ENCODE assay signal across 8 mouse cellular contexts in the genomic region with DNA sequence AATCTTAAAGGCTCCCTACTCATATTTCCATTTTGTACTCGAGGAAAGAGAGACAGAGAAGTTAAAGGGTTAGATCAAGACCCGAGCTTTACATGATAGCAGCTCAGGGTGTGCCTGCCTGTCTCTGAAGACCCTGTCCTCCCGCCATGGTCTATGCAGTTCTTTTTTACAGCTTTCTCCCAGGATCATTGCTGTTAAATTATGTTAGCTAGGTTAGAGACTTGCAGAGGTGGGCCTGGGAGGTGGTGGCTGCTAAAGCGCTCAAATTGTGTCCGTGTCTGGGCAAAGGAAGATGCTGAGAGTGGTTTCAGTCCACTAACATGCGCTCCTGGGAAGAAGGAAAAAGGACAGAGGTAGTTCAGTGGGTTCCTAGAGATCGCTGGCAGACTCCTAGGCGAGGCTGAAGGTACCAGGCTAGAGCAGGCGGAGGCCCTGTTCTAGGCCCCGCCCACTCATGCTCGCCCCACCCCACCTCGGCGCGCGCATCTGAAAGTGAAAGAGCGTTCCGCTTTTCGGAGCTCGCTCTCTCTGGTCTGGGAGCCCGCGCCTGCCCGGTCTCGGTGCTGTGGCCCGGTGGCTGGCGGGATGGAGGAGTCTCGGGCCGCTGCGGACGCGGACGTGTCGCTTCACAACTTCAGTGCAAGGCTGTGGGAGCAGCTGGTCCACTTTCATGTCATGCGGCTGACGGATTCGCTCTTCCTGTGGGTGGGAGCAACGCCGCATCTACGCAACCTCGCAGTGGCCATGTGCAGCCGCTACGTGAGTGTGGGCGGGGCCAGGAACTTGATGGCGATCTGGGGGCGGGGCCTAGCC. TPM values are rescaled to one million over a fixed set of nuclear protein-coding genes. Genes with fewer than 3 reads are reported as not detected.
DNase-seq lines count a peak whose midpoint lies in the region; ATAC-seq and TF ChIP-seq lines count a peak whose summit lies in the region.

Gene Psmg4, plus strand, starts transcription at position 474 of the 813 bp plus-strand sequence.

- no peaks in the 10 kb centered on the region for H3K9me3 ChIP-seq in embryonic facial prominence, embryonic 15.5 days (replicated peaks)
- H3K9me3 ChIP-seq in limb, embryonic 13.5 days, result peaks cover 6% of the 10 kb centered on the region; the same call in 1 of the 2 replicates
- no peaks in the 10 kb centered on the region for H3K9me3 ChIP-seq in midbrain, embryonic 15.5 days

- peak within 1 kb of the TSS; percentile 97 for H3K27ac ChIP-seq in bone marrow, adult 2 months (ENCODE audit: control insufficient read depth, insufficient read depth, low read depth, low read length, poor library complexity)
- peak within 1 kb of the TSS; percentile 97 for H3K27ac ChIP-seq in embryonic facial prominence, embryonic 15.5 days (replicated peaks)
- peak within 1 kb of the TSS; percentile 90 for H3K27ac ChIP-seq in limb, embryonic 13.5 days
- peak within 1 kb of the TSS; percentile 95 for H3K27ac ChIP-seq in midbrain, embryonic 15.5 days

- TF ChIP-seq POLR2A in bone marrow, adult 2 months (IDR thresholded peaks at IDR 0.05; ENCODE audit: borderline replicate concordance, control insufficient read depth, low read depth, low read length), result peak; percentile 70; the same call in 1 of the 2 replicates

- H3K4me2 ChIP-seq in embryonic facial prominence, embryonic 15.5 days (replicated peaks), result peak within 1 kb of the TSS; percentile 74
- H3K4me2 ChIP-seq in limb, embryonic 13.5 days (replicated peaks), result peak within 1 kb of the TSS; percentile 71
- H3K4me2 ChIP-seq in midbrain, embryonic 15.5 days, result peak within 1 kb of the TSS; percentile 66

- peaks cover 10% of the 10 kb centered on the region for H3K36me3 ChIP-seq in embryonic facial prominence, embryonic 15.5 days
- peaks cover 11% of the 10 kb centered on the region for H3K36me3 ChIP-seq in limb, embryonic 13.5 days
- peaks cover 7% of the 10 kb centered on the region for H3K36me3 ChIP-seq in midbrain, embryonic 15.5 days (replicated peaks)

- 4% methylated on average over 44 of the region's 44 CpGs for WGBS in bone marrow, adult 2 months
- 2% methylated on average over 44 of the region's 44 CpGs for WGBS in embryonic facial prominence, embryonic 15.5 days
- 2% methylated on average over 44 of the region's 44 CpGs for WGBS in limb, embryonic 13.5 days
- WGBS in midbrain, embryonic 15.5 days, result 3% methylated on average over 44 of the region's 44 CpGs

- H3K4me3 ChIP-seq in bone marrow, adult 2 months (replicated peaks; ENCODE audit: control insufficient read depth, low read depth, low read length), result peak within 1 kb of the TSS; percentile 100
- H3K4me3 ChIP-seq in embryonic facial prominence, embryonic 15.5 days (replicated peaks), result peak within 1 kb of the TSS; percentile 88
- H3K4me3 ChIP-seq in limb, embryonic 13.5 days, result peak within 1 kb of the TSS; percentile 56
- peak within 1 kb of the TSS; percentile 90 for H3K4me3 ChIP-seq in midbrain, embryonic 15.5 days

- peak; percentile 95 for ATAC-seq in embryonic facial prominence, embryonic 15.5 days (ENCODE audit: insufficient number of reproducible peaks, low FRiP score, low TSS enrichment, low read depth)
- peak; percentile 97 for ATAC-seq in limb, embryonic 13.5 days (ENCODE audit: low FRiP score, low read depth)
- peak; percentile 97 for ATAC-seq in midbrain, embryonic 15.5 days (replicated peaks)

- TF ChIP-seq CTCF in bone marrow, adult 2 months (IDR thresholded peaks at IDR 0.05; ENCODE audit: control insufficient read depth, insufficient read depth, low read length), result no peak

- DNase-seq in A20 (ENCODE audit: low read depth, low spot score), result peak; percentile 97
- DNase-seq in heart, adult 8-10 months (ENCODE audit: low spot score), result peak; percentile 94
- DNase-seq in kidney, adult 9 months, result peak; percentile 95
- DNase-seq in spleen, adult 18-20 months, result peak; percentile 89 to 96

- H3K4me1 ChIP-seq in bone marrow, adult 2 months (ENCODE audit: control insufficient read depth, insufficient read depth, low read length), result no peaks in the 10 kb centered on the region; the same call in 1 of the 2 replicates
- H3K4me1 ChIP-seq in embryonic facial prominence, embryonic 15.5 days, result peaks cover 13% of the 10 kb centered on the region
- H3K4me1 ChIP-seq in limb, embryonic 13.5 days, result peaks cover 19% of the 10 kb centered on the region
- peaks cover 20% of the 10 kb centered on the region for H3K4me1 ChIP-seq in midbrain, embryonic 15.5 days

- peak within 1 kb of the TSS; percentile 63 for H3K9ac ChIP-seq in embryonic facial prominence, embryonic 15.5 days
- H3K9ac ChIP-seq in limb, embryonic 13.5 days, result peak within 1 kb of the TSS; percentile 66
- H3K9ac ChIP-seq in midbrain, embryonic 15.5 days, result peak within 1 kb of the TSS; percentile 72

- H3K27me3 ChIP-seq in embryonic facial prominence, embryonic 15.5 days, result no peaks in the 10 kb centered on the region
- no peaks in the 10 kb centered on the region for H3K27me3 ChIP-seq in limb, embryonic 13.5 days
- H3K27me3 ChIP-seq in midbrain, embryonic 15.5 days (replicated peaks), result no peaks in the 10 kb centered on the region

RNA-seq across cellular contexts. Expression of gene Psmg4, which starts in this region (rescaled TPM):
- 12.9 and 30.1 TPM in 2 replicates for polyA plus RNA-seq in bone marrow, adult 2 months (2011; ENCODE audit: insufficient read depth, insufficient read length, low replicate concordance, missing spikeins)
- 72.6 and 76.4 TPM in 2 replicates for polyA plus RNA-seq in embryonic facial prominence, embryonic 15.5 days (2015; fragmentation: Nextera tagmentation; extraction: Ambion mirVana)
- 10 to 100 TPM; 24.7 to 33.2 (median 31.3) TPM for total RNA-seq in heart, adult 8-10 months (2022)
- 95.7 and 97.2 TPM in 2 replicates for polyA plus RNA-seq in limb, embryonic 13.5 days (2015; fragmentation: Nextera tagmentation; extraction: Ambion mirVana)
- 66.6 and 69.2 TPM in 2 replicates for polyA plus RNA-seq in midbrain, embryonic 15.5 days (2015; fragmentation: Nextera tagmentation; extraction: Ambion mirVana)

Comparison
In these comparisons a context has a peak if more than half of its experiments do, and no peak if none do; other contexts are left out.
1. Peak in every context shown above with its lines: DNase-seq, ATAC-seq, H3K4me3 ChIP-seq and H3K27ac ChIP-seq.